Mouse (Mus musculus) embryonic stem cell, embryonic (primary cell): ENCODE data around the gene Cachd1.

Experiments
- CTCF ChIA-PET, 4 experiments: fragments of 300-600 bp in 2 of 4; fragments of 350-600 bp in 2 of 4; sonication (Branson Sonifier 250); formaldehyde crosslinking; loops; one replicate each; lab custom pipeline; 2022; ENCODE audit warnings: inconsistent platforms in 2 of 4; lab: Charles Lee
- POLR2A ChIA-PET, 4 experiments: fragments of 300-600 bp in 2 of 4; fragments of 350-600 bp in 2 of 4; sonication (Branson Sonifier 250); formaldehyde crosslinking; loops; one replicate each; lab custom pipeline; 2022; ENCODE audit warnings: antibody characterized with exemption in 4 of 4, inconsistent platforms in 1 of 4; lab: Charles Lee

The Cachd1 gene

DNA sequence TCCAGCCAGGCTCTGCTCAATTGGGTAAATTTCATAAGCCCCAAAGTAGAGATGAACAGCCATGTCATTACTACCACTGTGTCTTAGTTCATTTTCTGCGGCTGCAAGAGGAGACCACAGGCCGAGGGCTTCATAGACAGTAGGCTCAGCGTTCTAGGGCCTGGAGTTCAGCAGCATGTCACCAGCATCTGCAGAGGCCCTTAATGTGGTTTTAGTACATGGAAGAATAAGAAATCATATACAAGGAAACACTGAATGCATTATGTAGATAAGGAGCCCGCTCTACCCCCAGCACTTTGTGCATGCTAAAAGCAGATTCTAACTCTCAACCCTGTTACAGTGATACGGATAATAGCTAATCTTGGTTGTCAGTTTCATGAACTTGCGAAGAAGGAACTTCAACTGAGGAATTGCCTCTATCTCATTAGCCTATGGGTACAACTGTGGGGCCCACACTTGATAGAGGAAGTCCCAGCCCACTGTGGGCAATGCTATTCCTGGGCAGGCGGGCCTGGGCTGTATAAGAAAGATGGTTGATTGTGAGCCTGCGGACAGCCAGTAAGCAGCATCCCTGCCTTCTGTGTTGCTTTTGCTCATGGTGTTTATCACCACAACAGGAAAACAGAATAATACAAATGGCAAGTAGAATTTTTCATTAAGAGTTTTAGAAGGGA is 110.4 kb downstream of the Cachd1 start:
- ChIA-PET CTCF (interaction anchor here in 1 of 4 experiments (0.6 to 1.4 kb wide), 2 partner anchors 158 to 261 kb away, joined by 3 to 4 read pairs; no protein-coding TSS in a partner anchor), POLR2A (interaction anchor here in 3 of 4 experiments (0.6 to 2.0 kb wide), 12 partner anchors 8 to 132 kb away, joined by 3 to 6 read pairs (median 3); no protein-coding TSS in a partner anchor)

DNA sequence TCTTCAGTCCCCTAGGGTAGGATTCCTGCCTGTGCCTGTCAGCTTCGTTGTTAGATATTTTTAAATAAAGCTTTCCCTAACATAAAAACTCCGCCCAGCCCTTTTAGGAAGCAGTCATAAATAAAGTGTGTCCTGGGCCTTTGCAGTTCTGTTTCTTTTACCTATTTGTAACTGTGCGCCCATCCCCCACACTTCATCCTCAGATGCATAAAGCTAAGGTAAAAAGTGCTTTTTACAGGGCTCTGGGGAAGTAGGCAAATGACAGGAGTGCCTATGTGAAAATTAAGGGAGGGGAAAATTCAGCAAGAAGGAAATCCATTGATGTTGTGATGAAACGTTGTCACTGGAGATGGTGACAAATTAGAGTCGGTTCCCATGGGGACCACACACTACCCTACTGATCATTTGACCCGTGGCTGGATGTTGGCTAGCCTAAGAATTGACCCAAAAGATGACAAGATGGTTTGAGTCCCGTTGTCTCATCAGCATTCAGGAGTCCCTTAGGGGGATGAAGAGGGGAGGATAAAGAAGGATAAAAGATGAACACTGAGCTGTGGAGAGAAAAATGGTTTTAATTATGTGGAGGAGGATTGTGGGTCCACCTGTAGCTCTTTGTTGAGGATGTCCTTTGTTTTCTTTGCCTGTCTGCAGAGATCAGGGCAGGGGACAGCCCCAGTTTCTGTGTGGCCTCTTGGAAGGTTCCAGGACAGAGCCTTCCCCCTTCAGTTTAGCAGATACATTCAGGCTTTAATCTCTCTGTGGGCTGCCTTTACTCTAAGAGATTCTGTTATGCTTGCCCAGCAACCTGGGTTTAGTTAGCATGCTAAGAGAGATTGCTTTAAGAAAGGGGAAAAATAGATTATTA is 113.9 kb downstream of the Cachd1 start:
- CTCF ChIA-PET, result no interaction called here
- POLR2A ChIA-PET, result interaction anchor here in 2 of 4 experiments (0.6 to 2.1 kb wide), 4 partner anchors 10 to 1114 kb away, joined by 3 to 7 read pairs (median 4); no protein-coding TSS in a partner anchor

GRCm38 (mm10) chr4:100893739-100894138 is 117.3 kb downstream of the Cachd1 start:
- ChIA-PET CTCF (no interaction called here), POLR2A (interaction anchor here in 1 of 4 experiments (1.0 to 1.3 kb wide), 3 partner anchors 8 to 56 kb away, joined by 3 read pairs; no protein-coding TSS in a partner anchor)

- POLR2A ChIA-PET, result interaction anchor here in 1 of 4 experiments (1.0 to 1.3 kb wide), 4 partner anchors 8 to 67 kb away, joined by 3 read pairs; no protein-coding TSS in a partner anchor
- CTCF ChIA-PET, result no interaction called here
Observed at GRCm38 (mm10) chr4:100894142-100894541, 117.7 kb downstream of the Cachd1 start.

- POLR2A ChIA-PET, result interaction anchor here in 1 of 4 experiments (0.6 kb wide), 1 partner anchor 31 kb away, joined by 5 read pairs; no protein-coding TSS in a partner anchor
Observed at GRCm38 (mm10) chr4:100896260-100897010, 120.0 kb downstream of the Cachd1 start.

GRCm38 (mm10) chr4:100897943-100898342 is 121.5 kb downstream of the Cachd1 start:
- POLR2A ChIA-PET, result interaction anchor here in 1 of 4 experiments (1.1 kb wide), 1 partner anchor 19 kb away, joined by 3 read pairs; no protein-coding TSS in a partner anchor
- CTCF ChIA-PET, result no interaction called here

More at GRCm38 (mm10) chr4:100896260-100897010, 120.0 kb downstream of the Cachd1 start:
- CTCF ChIA-PET, result no interaction called here

GRCm38 (mm10) chr4:100909694-100910340 is 133.3 kb downstream of the Cachd1 start:
- ChIA-PET POLR2A (interaction anchor here in 2 of 4 experiments (0.7 to 1.4 kb wide), 9 partner anchors 9 to 131 kb away, joined by 3 to 8 read pairs (median 3); no protein-coding TSS in a partner anchor), CTCF (interaction anchor here in 2 of 4 experiments (0.6 kb wide), 2 partner anchors 256 to 458 kb away, joined by 3 read pairs; no protein-coding TSS in a partner anchor)

GRCm38 (mm10) chr4:100910605-100911330 is 134.3 kb downstream of the Cachd1 start:
- POLR2A ChIA-PET, result interaction anchor here in 2 of 4 experiments (0.7 to 1.4 kb wide), 8 partner anchors 10 to 132 kb away, joined by 3 to 8 read pairs (median 3); no protein-coding TSS in a partner anchor

DNA sequence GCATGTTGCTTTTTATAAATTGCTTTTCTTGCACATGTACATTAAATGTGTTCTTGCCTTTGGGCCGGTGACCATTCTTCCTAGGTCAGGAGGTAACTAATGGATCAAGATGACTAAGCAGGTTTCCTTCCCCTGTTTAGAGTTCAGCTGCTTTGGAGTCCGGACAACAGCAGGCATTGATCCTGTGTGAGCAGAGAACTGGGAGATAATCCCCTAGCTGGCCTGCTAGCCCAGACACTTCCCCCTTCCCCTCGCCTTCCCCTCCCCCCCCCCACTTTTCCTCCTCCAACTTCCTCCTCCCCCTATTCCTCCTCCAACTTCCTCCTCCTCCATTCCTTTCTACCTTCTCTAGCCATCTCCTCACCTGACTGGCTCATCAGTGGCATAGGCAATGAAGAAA is 135.2 kb downstream of the Cachd1 start:
- CTCF ChIA-PET, result interaction anchor here in 3 of 4 experiments (0.6 to 1.5 kb wide), 3 partner anchors 70 to 727 kb away, joined by 3 to 5 read pairs (median 5); no protein-coding TSS in a partner anchor

More at GRCm38 (mm10) chr4:100910605-100911330, 134.3 kb downstream of the Cachd1 start:
- CTCF ChIA-PET, result interaction anchor here in 1 of 4 experiments (1.5 kb wide), 1 partner anchor 182 kb away, joined by 3 read pairs; no protein-coding TSS in a partner anchor

GRCm38 (mm10) chr4:100913666-100914065 is 137.2 kb downstream of the Cachd1 start:
- ChIA-PET CTCF (no interaction called here), POLR2A (interaction anchor here in 3 of 4 experiments (0.6 to 1.6 kb wide), 6 partner anchors 11 to 135 kb away, joined by 3 to 4 read pairs (median 4); no protein-coding TSS in a partner anchor)

More for the DNA sequence above, 135.2 kb downstream of the Cachd1 start:
- POLR2A ChIA-PET, result interaction anchor here in 3 of 4 experiments (0.5 to 1.2 kb wide), 5 partner anchors 25 to 1401 kb away, joined by 3 to 9 read pairs (median 3); no protein-coding TSS in a partner anchor

DNA sequence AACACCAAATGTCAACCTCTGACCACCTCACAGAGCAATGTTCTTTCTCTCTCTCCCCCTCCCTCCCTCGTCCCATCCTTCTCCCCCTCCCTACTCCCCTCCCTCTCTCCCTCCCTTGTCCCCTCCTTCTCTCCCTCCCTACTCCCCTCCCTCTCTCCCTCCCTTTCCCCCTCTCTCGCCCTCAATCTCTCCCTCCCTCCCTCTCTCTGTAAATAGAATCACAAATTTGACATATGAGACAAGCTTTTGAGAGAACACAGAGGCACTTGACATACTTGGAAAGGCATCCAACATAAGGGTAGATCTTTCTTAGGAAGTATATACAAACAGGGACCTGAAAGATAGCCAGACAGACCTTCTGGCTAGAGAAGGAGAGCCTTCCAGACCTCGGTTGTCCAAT is 138.1 kb downstream of the Cachd1 start:
- CTCF ChIA-PET, result interaction anchor here in 1 of 4 experiments (0.6 kb wide), 1 partner anchor 829 kb away, joined by 3 read pairs; no protein-coding TSS in a partner anchor
- POLR2A ChIA-PET, result interaction anchor here in 1 of 4 experiments (0.6 kb wide), 1 partner anchor 38 kb away, joined by 4 read pairs; no protein-coding TSS in a partner anchor

DNA sequence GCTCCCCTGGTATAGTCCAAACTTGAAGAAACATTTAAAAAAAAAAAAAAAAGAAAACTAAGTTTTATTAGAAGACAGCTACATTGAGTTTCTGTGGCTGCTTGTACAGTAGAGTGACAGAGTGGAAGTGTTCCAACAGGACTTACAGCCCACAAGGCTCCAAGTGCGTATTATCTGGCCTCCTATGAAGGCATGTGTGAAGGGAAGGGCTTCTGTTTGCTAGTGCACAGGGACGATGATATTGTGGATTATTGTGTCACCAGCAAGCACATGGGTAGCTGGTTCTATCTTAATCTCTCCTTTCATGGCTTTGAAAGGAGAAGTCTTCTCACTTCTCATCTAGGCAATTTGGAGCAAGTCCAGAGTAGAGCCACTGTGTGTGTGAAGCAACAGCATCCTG is 138.6 kb downstream of the Cachd1 start:
- ChIA-PET POLR2A (no interaction called here), CTCF (interaction anchor here in 1 of 4 experiments (0.6 kb wide), 1 partner anchor 829 kb away, joined by 3 read pairs; no protein-coding TSS in a partner anchor)

DNA sequence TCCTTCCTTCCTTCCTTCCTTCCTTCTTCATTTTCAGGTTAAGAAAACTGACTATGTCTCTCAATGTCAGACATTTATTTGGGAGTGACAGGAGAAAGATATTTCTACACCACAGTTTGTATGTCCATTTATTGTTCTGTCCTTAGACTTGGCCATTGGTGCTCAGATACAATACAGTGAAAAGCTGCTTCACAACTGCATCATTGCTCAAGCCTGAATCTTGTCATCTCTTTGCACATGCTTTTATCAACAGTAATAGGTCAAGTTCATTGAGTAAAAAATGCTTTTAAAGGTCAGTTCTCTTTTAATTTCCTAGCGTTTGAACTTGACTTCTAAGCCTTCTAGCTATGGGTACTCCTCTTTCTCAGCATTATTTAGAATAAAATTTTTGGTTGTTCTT is 141.0 kb downstream of the Cachd1 start:
- ChIA-PET CTCF (no interaction called here), POLR2A (interaction anchor here in 1 of 4 experiments (1.1 kb wide), 1 partner anchor 19 kb away, joined by 3 read pairs; no protein-coding TSS in a partner anchor)

- POLR2A ChIA-PET, result interaction anchor here in 1 of 4 experiments (1.3 kb wide), 1 partner anchor 121 kb away, joined by 3 read pairs; no protein-coding TSS in a partner anchor
Observed at GRCm38 (mm10) chr4:100920413-100920812, 143.9 kb downstream of the Cachd1 start.

DNA sequence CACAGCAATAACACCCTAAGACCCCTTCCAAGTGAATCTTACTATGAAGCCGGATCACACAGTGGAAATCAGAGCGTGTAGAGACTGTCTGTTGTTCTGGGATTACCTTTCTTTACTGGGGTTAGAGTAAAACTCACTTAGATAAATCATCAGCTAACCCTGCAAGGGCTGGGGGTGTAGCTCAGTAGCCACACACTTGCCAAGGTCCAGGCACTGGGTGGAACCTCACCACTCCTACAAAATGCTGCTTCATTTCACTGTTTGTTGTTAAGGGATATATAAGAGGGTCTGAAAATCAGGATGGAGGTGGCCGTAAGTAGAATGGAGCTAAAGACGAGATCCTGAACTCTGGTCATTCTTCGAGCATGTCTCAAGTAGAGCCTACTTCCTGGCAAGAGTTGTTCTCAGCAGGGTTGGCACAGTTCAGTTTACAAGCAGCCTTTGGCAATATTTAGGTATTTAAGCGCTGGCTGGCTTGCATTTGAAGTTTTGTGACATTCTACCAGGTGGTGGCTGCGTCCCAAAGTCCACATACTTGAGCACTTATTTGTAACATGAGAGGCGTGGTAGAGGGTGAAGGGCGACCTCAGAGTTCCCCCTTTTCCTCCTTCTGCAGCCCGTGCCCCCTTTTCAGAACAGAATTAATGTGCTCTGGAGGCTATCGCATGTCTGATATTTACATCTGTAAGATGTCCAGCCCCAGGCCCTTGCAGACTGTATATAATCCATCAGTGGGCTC is 146.5 kb downstream of the Cachd1 start:
- POLR2A ChIA-PET, result interaction anchor here in 1 of 4 experiments (1.5 kb wide), 1 partner anchor 19 kb away, joined by 3 read pairs; no protein-coding TSS in a partner anchor
- CTCF ChIA-PET, result no interaction called here

More at GRCm38 (mm10) chr4:100920413-100920812, 143.9 kb downstream of the Cachd1 start:
- CTCF ChIA-PET, result no interaction called here
